Comparison of ENCODE assay signal across 25 mouse cellular contexts in genomic region chr7:144669895-144670294, GRCm38 (mm10).
DNase-seq lines count a peak whose midpoint lies in the region; ATAC-seq and TF ChIP-seq lines count a peak whose summit lies in the region.
"Had no signal": no experiment of that assay in that cellular context is flagged by ENCODE, and none has a peak within 500 bp of the region (broad histone marks: within the 10 kb centered on the region; RNA-seq: fewer than 3 reads in every experiment).

No protein-coding gene starts in this region.

- DNase-seq in hindbrain, postnatal 0 days (ENCODE audit: low spot score) = no peak
- no peak for DNase-seq in lung, embryonic 14.5 days
- no peak for DNase-seq in lung, postnatal 4 days
- peak; percentile 13 for DNase-seq in ES-CJ7 (ENCODE audit: low read depth, low spot score)
- DNase-seq in limb, embryonic 10.5 days (ENCODE audit: low spot score) = no peak
- no peak for DNase-seq in adrenal gland, adult 2 months
- no peak for DNase-seq in cerebellum, adult 11 months
- DNase-seq: adrenal gland, postnatal 10 days; cerebellum, adult 9-11 months; forebrain, postnatal 0 days; gastrocnemius, postnatal 36 days; kidney, adult 11 months; liver; right cerebral cortex, adult 18-20 months; thymus, adult 18-20 months; thymus, postnatal 36 days had no signal

- H3K27me3 ChIP-seq in hindbrain, postnatal 0 days (ENCODE audit: insufficient read depth, low read length) = no peaks in the 10 kb centered on the region
- H3K27me3 ChIP-seq in hindbrain, embryonic 12.5 days = peaks cover 7% of the 10 kb centered on the region; the same call in 1 of the 2 replicates
- no peaks in the 10 kb centered on the region for H3K27me3 ChIP-seq in lung, embryonic 14.5 days (ENCODE audit: insufficient read depth, low read length)
- no peaks in the 10 kb centered on the region for H3K27me3 ChIP-seq in limb, embryonic 10.5 days (ENCODE audit: low read depth, poor library complexity, severe bottlenecking)
- H3K27me3 ChIP-seq: lung, embryonic 15.5 days; neural tube, embryonic 15.5 days; stomach, embryonic 15.5 days had no signal

- H3K4me2 ChIP-seq in hindbrain, postnatal 0 days (ENCODE audit: low read depth, low read length) = no peak overlapping the region
- no peak overlapping the region for H3K4me2 ChIP-seq in hindbrain, embryonic 12.5 days (replicated peaks)
- no peak overlapping the region for H3K4me2 ChIP-seq in lung, embryonic 14.5 days
- H3K4me2 ChIP-seq: kidney, embryonic 15.5 days; lung, embryonic 15.5 days; neural tube, embryonic 15.5 days; stomach, embryonic 15.5 days had no signal

- ATAC-seq in hindbrain, postnatal 0 days = no peak
- no peak for ATAC-seq in hindbrain, embryonic 12.5 days (ENCODE audit: low FRiP score)
- ATAC-seq in lung, embryonic 14.5 days (ENCODE audit: insufficient read depth) = no peak
- ATAC-seq: hindbrain, embryonic 16.5 days; midbrain, embryonic 16.5 days had no signal

- H3K9ac ChIP-seq in hindbrain, postnatal 0 days (replicated peaks; ENCODE audit: low read length) = no peak overlapping the region
- H3K9ac ChIP-seq in hindbrain, embryonic 12.5 days = no peak overlapping the region
- H3K9ac ChIP-seq in lung, embryonic 14.5 days = no peak overlapping the region
- H3K9ac ChIP-seq: forebrain, postnatal 0 days; kidney, embryonic 15.5 days; lung, embryonic 15.5 days; neural tube, embryonic 15.5 days; stomach, embryonic 15.5 days had no signal

- no peaks in the 10 kb centered on the region for H3K36me3 ChIP-seq in hindbrain, postnatal 0 days (ENCODE audit: insufficient read depth, low read length)
- no peaks in the 10 kb centered on the region for H3K36me3 ChIP-seq in hindbrain, embryonic 12.5 days
- peaks cover 6% of the 10 kb centered on the region; the same call in 1 of the 2 replicates for H3K36me3 ChIP-seq in lung, embryonic 14.5 days (ENCODE audit: insufficient read depth)
- H3K36me3 ChIP-seq in limb, embryonic 10.5 days = no peaks in the 10 kb centered on the region
- H3K36me3 ChIP-seq: lung, embryonic 15.5 days; neural tube, embryonic 15.5 days; stomach, embryonic 15.5 days had no signal

- H3K27ac ChIP-seq in hindbrain, postnatal 0 days = no peak overlapping the region
- no peak overlapping the region for H3K27ac ChIP-seq in hindbrain, embryonic 12.5 days
- H3K27ac ChIP-seq in lung, embryonic 14.5 days (ENCODE audit: low read depth) = no peak overlapping the region
- H3K27ac ChIP-seq in limb, embryonic 10.5 days = peak overlapping the region; percentile 85
- H3K27ac ChIP-seq: macrophage; neural tube, embryonic 15.5 days; stomach, embryonic 15.5 days had no signal

- WGBS in hindbrain, postnatal 0 days = 100% methylated on average over 2 of the region's 2 CpGs
- WGBS in hindbrain, embryonic 12.5 days = 88% methylated on average over 2 of the region's 2 CpGs
- 93% methylated on average over 2 of the region's 2 CpGs for WGBS in lung, embryonic 14.5 days
- whole genome bisulfite sequencing in limb, embryonic 10.5 days = 96% methylated on average over 2 of the region's 2 CpGs

- H3K9me3 ChIP-seq in hindbrain, postnatal 0 days (ENCODE audit: low read length) = no peaks in the 10 kb centered on the region
- no peaks in the 10 kb centered on the region for H3K9me3 ChIP-seq in hindbrain, embryonic 12.5 days (replicated peaks)
- no peaks in the 10 kb centered on the region for H3K9me3 ChIP-seq in lung, embryonic 14.5 days (ENCODE audit: low read depth, low read length)
- no peaks in the 10 kb centered on the region for H3K9me3 ChIP-seq in limb, embryonic 10.5 days (replicated peaks)
- H3K9me3 ChIP-seq: heart, embryonic 10.5 days; kidney, embryonic 15.5 days; lung, embryonic 15.5 days; neural tube, embryonic 15.5 days; stomach, embryonic 15.5 days had no signal

- no peaks in the 10 kb centered on the region for H3K4me1 ChIP-seq in hindbrain, postnatal 0 days (ENCODE audit: insufficient read depth, low read length)
- 0 out of 2 replicates have a peak, but pooled peaks cover 2% of the 10 kb centered on the region for H3K4me1 ChIP-seq in hindbrain, embryonic 12.5 days
- H3K4me1 ChIP-seq in lung, embryonic 14.5 days (ENCODE audit: insufficient read depth) = peaks cover 2% of the 10 kb centered on the region; the same call in 1 of the 2 replicates
- H3K4me1 ChIP-seq in limb, embryonic 10.5 days = peaks cover 33% of the 10 kb centered on the region
- H3K4me1 ChIP-seq: neural tube, embryonic 15.5 days had no signal

- TF ChIP-seq CTCF in hindbrain, postnatal 0 days (IDR thresholded peaks at IDR 0.05; ENCODE audit: low read depth) = peak; percentile 32
- peak; percentile 34 for TF ChIP-seq CTCF in lung, embryonic 14.5 days (IDR thresholded peaks at IDR 0.05; ENCODE audit: low read depth)

- H3K4me3 ChIP-seq in hindbrain, postnatal 0 days (ENCODE audit: low read length) = no peak overlapping the region
- no peak overlapping the region for H3K4me3 ChIP-seq in hindbrain, embryonic 12.5 days
- no peak overlapping the region for H3K4me3 ChIP-seq in lung, embryonic 14.5 days (ENCODE audit: low read depth, low read length)
- H3K4me3 ChIP-seq in limb, embryonic 10.5 days = no peak overlapping the region
- H3K4me3 ChIP-seq: heart, embryonic 10.5 days; kidney, embryonic 15.5 days; lung, embryonic 15.5 days; neural tube, embryonic 15.5 days; stomach, embryonic 15.5 days had no signal
